Mouse (Mus musculus): ENCODE measurements at regions not wholly inside any gene's neighbourhood (a gene's known extent, or its start where the extent isn't known, plus 50 kb on each side); places are given as distances from the start of the nearest gene placed in this dataset.

GRCm38 (mm10) chr13:28596367-28596766, 339.0 kb downstream of the Gm11361 start:
- TF ChIP-seq ZC3H11A (IDR thresholded peaks at IDR 0.05; ENCODE audit: borderline replicate concordance, low read depth, low read length) (no peak), CHD2 (IDR thresholded peaks at IDR 0.05; ENCODE audit: low read depth, low read length) (no peak)

Data from ES-E14 (cell line).